Mouse (Mus musculus) neural tube, embryonic 15.5 days (tissue): ENCODE data around the gene Cbfa2t2. TPM values are rescaled to one million over a fixed set of nuclear protein-coding genes. Genes with fewer than 3 reads are reported as not detected.

Experiments
- ATAC-seq: fragments of 200-750 bp; cut with Nextera tagmentation; 2 replicates; pipeline ENCODE4 v1.8.0; 2017; ENCODE audit warnings: mild to moderate bottlenecking, moderate TSS enrichment, moderate library complexity; ENCODE audit not compliant: low FRiP score
- H3K27ac ChIP-seq: fragments of 300-500 bp; sonication (generic); replicated peaks from 2 replicates; pipeline ENCODE4 v1.5.1; 2015; ENCODE audit warnings: mild to moderate bottlenecking, inconsistent platforms
- H3K27me3 ChIP-seq: fragments of 300-500 bp; sonication (generic); replicated peaks from 2 replicates; pipeline ENCODE4 v1.6.1; 2015; ENCODE audit warnings: inconsistent platforms
- H3K36me3 ChIP-seq: fragments of 300-500 bp; sonication (generic); 2 replicates; pipeline ENCODE4 v1.6.1; 2015; ENCODE audit warnings: inconsistent platforms
- H3K4me1 ChIP-seq: fragments of 300-500 bp; sonication (generic); 2 replicates; pipeline ENCODE4 v1.6.1; 2015; ENCODE audit warnings: inconsistent platforms
- H3K4me2 ChIP-seq: fragments of 300-500 bp; sonication (generic); 2 replicates; pipeline ENCODE4 v1.6.1; 2015; ENCODE audit warnings: inconsistent platforms, mild to moderate bottlenecking, moderate library complexity
- H3K4me3 ChIP-seq: fragments of 300-500 bp; sonication (generic); replicated peaks from 2 replicates; pipeline ENCODE4 v1.5.1; 2015; ENCODE audit warnings: mild to moderate bottlenecking, inconsistent platforms
- H3K9ac ChIP-seq: fragments of 300-500 bp; sonication (generic); replicated peaks from 2 replicates; pipeline ENCODE4 v1.6.1; 2015; ENCODE audit warnings: mild to moderate bottlenecking, inconsistent platforms
- H3K9me3 ChIP-seq: fragments of 300-500 bp; sonication (generic); replicated peaks from 2 replicates; pipeline ENCODE4 v1.6.1; 2016; ENCODE audit warnings: inconsistent platforms
- WGBS: fragments of 180-500 bp; shearing (Covaris S2); methylation state at CpG from one replicate; pipeline ENCODE4 v1.1.7; 2015; ENCODE audit warnings: mixed read lengths; 5-methylcytosine and 5-hydroxymethylcytosine counted together
- polyA plus RNA-seq: library from polyadenylated mRNA; unstranded; fragments of >200 nt; fragmentation: Nextera tagmentation; extraction: Ambion mirVana; gene quantifications from 2 replicates; pipeline ENCODE4 v1.2.1, GENCODE M21; 2015

The Cbfa2t2 gene
- polyA plus RNA-seq, 1 experiment from 2014 or later = 36.1 TPM

DNA sequence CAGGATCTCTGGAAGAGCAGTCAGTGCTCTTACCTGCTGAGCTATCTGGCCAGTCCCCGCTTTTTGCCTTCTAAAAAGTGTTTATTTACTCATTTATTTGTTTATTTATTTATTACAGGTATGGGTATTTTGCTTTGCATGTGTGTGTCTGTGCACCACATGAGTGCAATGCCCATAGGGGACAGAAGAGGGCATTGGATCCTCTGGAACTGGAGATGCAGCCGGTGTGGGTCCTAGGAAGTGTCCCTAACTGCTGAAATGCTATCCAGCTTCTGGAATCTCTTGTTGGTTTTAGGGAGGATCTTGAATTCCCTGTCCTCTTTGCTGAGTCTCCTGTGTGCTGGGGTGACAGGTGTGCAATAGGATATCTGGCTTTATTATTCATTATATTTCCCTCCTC, 16.7 kb downstream of the Cbfa2t2 start:
- H3K9ac ChIP-seq = no peak overlapping the region
- H3K27ac ChIP-seq = no peak overlapping the region
- no peak overlapping the region for H3K4me3 ChIP-seq
- H3K4me2 ChIP-seq = no peak overlapping the region
- no peak for ATAC-seq
- 95% methylated on average over 2 of the region's 2 CpGs for WGBS
- H3K27me3 ChIP-seq = no peaks in the 10 kb centered on the region
- no peaks in the 10 kb centered on the region for H3K9me3 ChIP-seq
- peaks cover 27% of the 10 kb centered on the region for H3K4me1 ChIP-seq
- H3K36me3 ChIP-seq = peaks cover 2% of the 10 kb centered on the region; the same call in 1 of the 2 replicates

DNA sequence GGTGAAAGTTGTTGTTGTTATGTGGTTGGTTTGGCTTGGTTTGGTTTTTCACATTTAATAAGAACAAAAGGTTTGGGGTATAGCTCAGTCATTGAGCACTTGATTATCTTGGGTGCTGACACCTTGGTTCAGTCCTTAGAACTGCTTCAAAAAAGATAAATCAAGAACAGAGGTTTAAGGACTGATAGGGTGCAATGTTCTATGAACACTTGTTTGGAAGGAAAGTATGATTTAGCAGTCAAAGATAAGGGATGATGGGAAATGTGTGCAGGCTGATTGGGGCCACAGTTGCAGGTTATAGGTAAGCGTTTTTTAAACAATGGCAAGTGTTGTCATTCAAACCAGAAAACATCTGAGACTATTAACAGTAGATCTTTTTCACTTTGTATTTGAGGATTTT, 17.8 kb downstream of the Cbfa2t2 start:
- H3K9ac ChIP-seq = no peak overlapping the region
- no peak overlapping the region for H3K4me3 ChIP-seq
- no peaks in the 10 kb centered on the region for H3K9me3 ChIP-seq
- H3K27ac ChIP-seq = 0 out of 2 replicates have a peak overlapping the region, but pooled peaks have one; percentile 11
- 48% methylated on average over 1 of the region's 1 CpGs for WGBS
- H3K4me1 ChIP-seq = peaks cover 27% of the 10 kb centered on the region
- ATAC-seq = no peak
- H3K4me2 ChIP-seq = no peak overlapping the region
- H3K27me3 ChIP-seq = no peaks in the 10 kb centered on the region
- H3K36me3 ChIP-seq = no peaks in the 10 kb centered on the region

DNA sequence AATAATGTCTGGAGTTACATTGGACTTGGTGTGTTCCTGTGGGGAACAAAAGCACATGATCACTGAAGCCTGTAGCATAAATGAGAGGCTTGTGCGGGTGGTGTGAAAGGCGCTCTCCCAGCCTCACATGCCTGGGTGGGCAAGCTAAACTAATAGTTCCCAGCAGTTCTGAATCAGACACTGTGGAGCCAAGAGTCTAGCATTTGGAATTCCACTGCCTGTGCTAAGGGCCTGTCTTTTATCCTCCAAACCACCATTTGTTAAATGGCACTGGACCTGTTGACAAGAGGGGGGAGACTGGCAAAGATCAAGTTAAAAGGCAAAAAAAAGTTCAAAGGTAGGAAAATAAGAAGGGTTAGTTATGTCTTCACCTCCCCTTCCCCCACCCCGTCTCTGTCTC, 18.3 kb downstream of the Cbfa2t2 start:
- peak overlapping the region; percentile 71 for H3K27ac ChIP-seq
- H3K4me2 ChIP-seq = no peak overlapping the region
- no peaks in the 10 kb centered on the region for H3K36me3 ChIP-seq
- ATAC-seq = no peak
- no peaks in the 10 kb centered on the region for H3K27me3 ChIP-seq
- H3K4me1 ChIP-seq = peaks cover 27% of the 10 kb centered on the region
- no peaks in the 10 kb centered on the region for H3K9me3 ChIP-seq
- 53% methylated on average over 3 of the region's 3 CpGs for WGBS
- no peak overlapping the region for H3K9ac ChIP-seq
- H3K4me3 ChIP-seq = no peak overlapping the region

DNA sequence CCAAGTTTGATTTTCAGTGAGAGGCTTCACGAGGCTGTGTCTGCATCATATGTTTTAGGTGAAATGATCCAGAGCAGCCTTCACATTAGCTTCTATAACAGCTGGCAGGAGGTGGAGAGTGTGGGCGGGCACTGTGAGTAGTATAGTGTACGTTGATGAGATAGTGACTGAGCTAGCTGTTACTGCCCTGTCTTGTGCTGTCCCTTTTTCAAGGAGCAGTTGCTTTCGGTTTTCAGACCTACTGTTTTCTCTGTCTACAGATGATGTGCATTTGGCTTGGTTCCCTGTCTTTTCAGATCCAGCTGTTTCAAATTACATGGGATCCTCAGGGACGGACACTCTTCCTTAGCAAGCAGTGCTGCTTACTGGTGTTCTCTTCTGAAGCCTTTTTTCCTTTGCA, 19.5 kb downstream of the Cbfa2t2 start:
- peak overlapping the region; percentile 15; the same call in 1 of the 2 replicates for H3K4me2 ChIP-seq
- ATAC-seq = 0 out of 2 replicates have a peak, but pooled peaks have one; percentile 53
- peaks cover 33% of the 10 kb centered on the region for H3K4me1 ChIP-seq
- no peaks in the 10 kb centered on the region for H3K9me3 ChIP-seq
- no peak overlapping the region for H3K4me3 ChIP-seq
- H3K9ac ChIP-seq = no peak overlapping the region
- 36% methylated on average over 5 of the region's 5 CpGs for WGBS
- H3K27me3 ChIP-seq = no peaks in the 10 kb centered on the region
- H3K36me3 ChIP-seq = no peaks in the 10 kb centered on the region
- peak overlapping the region; percentile 71 for H3K27ac ChIP-seq

DNA sequence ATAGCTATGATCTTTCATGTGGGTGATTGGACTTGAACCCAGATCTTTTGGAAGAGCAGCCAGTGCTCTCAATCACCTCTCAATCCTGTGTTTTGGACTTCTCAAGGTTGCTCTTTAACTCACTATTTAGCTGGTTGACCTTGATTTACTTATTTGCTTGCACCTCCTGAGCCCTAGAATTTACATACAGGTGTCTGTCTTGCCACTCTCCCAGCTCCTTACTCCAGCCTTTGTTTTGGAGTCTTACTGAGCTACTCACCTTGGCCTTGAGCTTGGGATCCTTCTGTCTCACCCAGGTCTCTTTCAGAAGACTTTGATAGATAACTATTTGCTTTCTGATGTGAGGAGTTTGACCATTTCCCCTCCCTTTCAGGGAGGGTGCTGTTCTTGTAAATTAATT, 20.3 kb downstream of the Cbfa2t2 start:
- no peak overlapping the region for H3K27ac ChIP-seq
- H3K4me1 ChIP-seq = peaks cover 36% of the 10 kb centered on the region
- H3K36me3 ChIP-seq = no peaks in the 10 kb centered on the region
- no peak overlapping the region for H3K4me3 ChIP-seq
- no peak overlapping the region for H3K4me2 ChIP-seq
- H3K9ac ChIP-seq = no peak overlapping the region
- no peaks in the 10 kb centered on the region for H3K9me3 ChIP-seq
- no peaks in the 10 kb centered on the region for H3K27me3 ChIP-seq
- no peak for ATAC-seq

DNA sequence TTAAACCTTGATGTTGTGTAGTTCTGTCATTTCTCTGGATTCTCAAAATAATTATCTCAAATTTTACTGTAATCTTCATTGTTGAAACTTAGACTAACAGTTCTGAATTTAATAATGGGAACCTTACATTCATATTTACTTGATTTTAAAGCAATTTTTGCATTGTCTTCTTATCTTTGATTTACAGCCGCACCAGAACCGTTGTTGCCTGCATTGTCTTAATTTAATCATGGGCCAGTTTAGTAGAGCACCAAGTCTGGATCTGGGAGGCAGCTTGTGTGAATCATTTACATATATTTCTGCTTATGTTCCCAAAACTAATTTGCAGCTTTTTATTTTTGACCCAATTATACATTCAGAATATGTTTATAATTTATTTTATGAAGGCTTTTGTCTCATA, 23.0 kb downstream of the Cbfa2t2 start:
- 45% methylated on average over 2 of the region's 2 CpGs for WGBS
- no peak overlapping the region for H3K27ac ChIP-seq

DNA sequence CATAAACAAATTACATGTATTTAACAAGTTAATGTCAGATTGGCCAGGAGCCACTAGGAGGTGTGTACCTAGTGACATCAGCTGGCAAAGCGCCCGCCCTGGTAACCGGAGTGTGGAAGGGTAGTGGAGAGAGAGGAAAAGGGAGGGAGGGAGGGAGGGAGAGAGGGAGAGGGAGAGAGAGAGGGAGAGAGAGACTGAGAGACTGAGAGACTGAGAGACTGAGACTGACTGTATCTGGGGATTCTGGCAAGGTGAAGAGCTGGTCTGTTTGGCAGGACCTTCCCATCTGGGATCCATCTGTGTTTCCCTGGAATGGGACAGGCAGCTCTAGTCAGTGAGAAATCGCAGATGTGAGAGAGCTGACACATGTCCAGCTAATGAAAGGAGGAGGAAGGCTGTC, 23.6 kb downstream of the Cbfa2t2 start:
- H3K36me3 ChIP-seq = no peaks in the 10 kb centered on the region
- H3K4me2 ChIP-seq = no peak overlapping the region; the same call in 1 of the 2 replicates
- WGBS = 14% methylated on average over 4 of the region's 4 CpGs
- H3K4me3 ChIP-seq = no peak overlapping the region
- no peaks in the 10 kb centered on the region for H3K27me3 ChIP-seq
- H3K4me1 ChIP-seq = peaks cover 28% of the 10 kb centered on the region
- peak overlapping the region; percentile 54 for H3K27ac ChIP-seq
- no peak overlapping the region for H3K9ac ChIP-seq
- no peak for ATAC-seq
- H3K9me3 ChIP-seq = no peaks in the 10 kb centered on the region

More for the DNA sequence above, 23.0 kb downstream of the Cbfa2t2 start:
- ATAC-seq = no peak
- H3K4me3 ChIP-seq = no peak overlapping the region
- H3K9ac ChIP-seq = no peak overlapping the region
- H3K36me3 ChIP-seq = no peaks in the 10 kb centered on the region
- no peak overlapping the region for H3K4me2 ChIP-seq
- peaks cover 32% of the 10 kb centered on the region for H3K4me1 ChIP-seq
- H3K9me3 ChIP-seq = no peaks in the 10 kb centered on the region
- no peaks in the 10 kb centered on the region for H3K27me3 ChIP-seq

DNA sequence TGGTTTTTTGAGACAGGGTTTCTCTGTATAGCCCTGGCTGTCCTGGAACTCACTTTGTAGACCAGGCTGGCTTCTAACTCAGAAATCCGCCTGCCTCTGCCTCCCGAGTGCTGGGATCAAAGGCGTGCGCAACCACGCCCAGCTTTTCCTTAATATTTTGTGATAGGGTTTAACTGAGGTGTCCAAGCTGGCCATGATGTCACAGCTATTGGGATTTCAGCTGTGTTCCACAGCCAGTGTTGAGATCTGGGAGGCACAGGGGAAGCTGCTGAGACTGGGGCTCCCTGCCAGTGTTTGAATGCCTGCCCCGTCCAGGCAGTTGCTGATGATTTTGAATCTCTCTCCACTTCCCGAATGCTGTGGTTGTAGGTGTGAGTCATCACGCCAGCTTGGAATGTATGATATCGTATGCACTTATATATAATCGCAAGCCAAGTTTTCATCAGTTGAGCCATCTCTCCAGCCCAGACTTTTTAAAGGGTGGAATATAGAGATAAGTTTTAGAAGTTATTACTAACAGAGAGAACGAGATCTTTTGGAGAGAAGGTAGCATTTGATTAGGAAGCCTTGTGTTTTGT, 27.4 kb downstream of the Cbfa2t2 start:
- 92% methylated on average over 11 of the region's 11 CpGs for WGBS
- Histone ChIP-seq H3K27ac (no peak overlapping the region), H3K27me3 (no peaks in the 10 kb centered on the region), H3K4me3 (no peak overlapping the region), H3K4me2 (no peak overlapping the region), H3K9ac (no peak overlapping the region), H3K9me3 (no peaks in the 10 kb centered on the region), H3K4me1 (peaks cover 15% of the 10 kb centered on the region), H3K36me3 (no peaks in the 10 kb centered on the region)
- ATAC-seq = no peak

DNA sequence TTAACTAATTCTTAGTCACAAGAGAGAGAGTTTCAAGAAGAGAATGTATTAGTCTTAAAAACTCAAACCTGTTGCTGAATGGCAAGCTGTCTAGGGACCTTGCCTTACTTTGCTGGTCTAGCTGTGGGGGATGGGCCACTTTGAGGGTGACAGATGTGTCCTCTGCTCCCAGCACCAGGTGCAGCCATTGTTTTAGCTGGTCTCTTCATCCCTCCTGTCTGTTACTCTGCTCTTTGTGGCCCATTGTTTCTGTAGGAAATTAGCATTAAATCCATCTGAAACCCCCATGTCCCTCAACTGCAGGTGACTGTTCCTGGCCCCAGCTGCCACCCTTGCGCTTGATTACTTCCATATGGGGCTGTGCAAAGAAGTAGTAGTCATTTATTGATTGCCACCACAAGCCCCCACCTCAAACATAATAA, 29.6 kb downstream of the Cbfa2t2 start:
- Histone ChIP-seq H3K4me2 (no peak overlapping the region), H3K4me1 (peaks cover 8% of the 10 kb centered on the region), H3K9ac (no peak overlapping the region), H3K27ac (no peak overlapping the region), H3K36me3 (no peaks in the 10 kb centered on the region), H3K9me3 (no peaks in the 10 kb centered on the region), H3K27me3 (no peaks in the 10 kb centered on the region), H3K4me3 (no peak overlapping the region)
- WGBS = 42% methylated on average over 1 of the region's 1 CpGs
- no peak for ATAC-seq

DNA sequence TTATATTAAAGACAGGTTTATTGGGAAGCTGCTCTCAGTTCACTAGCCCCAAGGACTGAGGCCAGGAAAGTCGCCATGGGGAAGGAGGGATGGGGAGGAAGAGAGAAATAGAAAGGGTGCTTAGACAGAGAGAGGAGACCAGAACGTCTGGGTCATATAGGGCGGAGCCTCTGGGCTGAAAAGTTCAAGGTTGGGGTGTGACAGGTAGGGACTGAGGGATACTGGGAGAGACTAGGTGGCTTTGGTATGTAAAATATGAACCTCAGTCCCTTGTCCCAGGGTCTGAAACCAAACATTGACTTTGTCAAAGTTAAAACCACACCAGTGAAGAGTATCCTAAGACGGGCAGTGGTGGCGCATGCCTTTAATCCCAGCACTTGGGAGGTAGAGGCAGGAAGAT, 30.9 kb downstream of the Cbfa2t2 start:
- H3K36me3 ChIP-seq = no peaks in the 10 kb centered on the region
- WGBS = 86% methylated on average over 5 of the region's 5 CpGs
- H3K27me3 ChIP-seq = no peaks in the 10 kb centered on the region
- no peak for ATAC-seq
- H3K4me1 ChIP-seq = peaks cover 6% of the 10 kb centered on the region
- no peak overlapping the region for H3K9ac ChIP-seq
- no peaks in the 10 kb centered on the region for H3K9me3 ChIP-seq
- H3K4me2 ChIP-seq = no peak overlapping the region
- no peak overlapping the region for H3K27ac ChIP-seq
- H3K4me3 ChIP-seq = no peak overlapping the region

DNA sequence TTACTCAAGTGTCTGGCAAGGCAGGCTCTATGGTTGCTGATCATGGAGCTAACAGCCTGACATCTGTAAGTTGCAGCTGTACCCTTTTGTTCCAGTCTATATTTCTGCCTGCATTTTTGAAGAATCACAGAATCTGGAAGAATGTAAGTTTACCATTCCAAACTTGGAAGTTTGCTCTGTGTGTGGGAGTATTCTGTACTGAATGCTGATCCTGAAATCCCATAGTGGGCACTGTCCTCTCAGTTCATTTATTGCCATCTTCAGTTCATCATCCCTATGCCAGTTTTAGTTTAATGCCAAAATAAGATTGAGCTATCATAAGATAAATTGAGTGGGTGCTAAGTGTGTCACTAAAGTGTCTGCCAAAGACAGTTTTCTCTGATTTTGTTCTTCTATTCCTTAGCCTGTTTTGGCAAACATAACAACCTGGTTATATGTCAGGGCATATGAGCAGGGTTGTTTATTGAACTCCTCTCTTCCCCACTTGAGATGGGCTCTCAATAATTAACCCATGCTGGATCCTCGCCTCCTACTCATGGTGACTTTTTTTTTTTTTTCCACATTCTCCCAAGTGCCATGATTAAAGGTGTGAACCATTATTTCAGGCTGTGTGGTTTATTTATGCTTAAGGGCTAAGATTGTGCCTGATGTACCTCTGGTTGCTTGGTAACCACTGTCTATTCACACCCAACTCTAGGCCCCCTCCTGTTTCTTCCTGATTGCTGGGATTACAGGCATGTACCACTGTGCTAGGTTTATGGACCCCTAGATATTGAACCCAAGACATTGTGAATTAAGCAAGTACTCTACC, 38.2 kb downstream of the Cbfa2t2 start:
- Histone ChIP-seq H3K36me3 (no peaks in the 10 kb centered on the region), H3K27ac (no peak overlapping the region), H3K4me2 (no peak overlapping the region), H3K4me3 (no peak overlapping the region), H3K9me3 (no peaks in the 10 kb centered on the region), H3K9ac (no peak overlapping the region), H3K27me3 (no peaks in the 10 kb centered on the region), H3K4me1 (peaks cover 17% of the 10 kb centered on the region)
- WGBS = 65% methylated on average over 1 of the region's 1 CpGs
- ATAC-seq = no peak

DNA sequence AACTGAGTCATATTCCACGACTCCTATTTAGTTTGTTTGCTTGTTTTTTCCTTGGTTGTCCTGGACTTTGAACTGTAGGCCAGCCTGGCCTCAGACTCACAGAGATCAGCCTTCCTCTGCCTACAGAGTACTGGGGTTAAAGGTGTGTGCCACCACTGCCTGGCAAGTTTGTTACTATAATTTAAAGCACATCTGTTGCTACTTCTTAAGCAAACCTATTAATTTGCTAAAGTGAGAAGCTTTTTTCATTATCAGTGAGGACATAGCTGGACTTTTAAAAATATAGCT, 38.7 kb downstream of the Cbfa2t2 start:
- no peaks in the 10 kb centered on the region for H3K27me3 ChIP-seq
- no peak overlapping the region for H3K27ac ChIP-seq
- peaks cover 17% of the 10 kb centered on the region for H3K4me1 ChIP-seq
- WGBS = 83% methylated on average over 1 of the region's 1 CpGs
- no peak overlapping the region for H3K4me3 ChIP-seq
- no peaks in the 10 kb centered on the region for H3K36me3 ChIP-seq
- no peak overlapping the region for H3K4me2 ChIP-seq
- ATAC-seq = no peak
- no peaks in the 10 kb centered on the region for H3K9me3 ChIP-seq
- H3K9ac ChIP-seq = no peak overlapping the region
